Mouse (Mus musculus): Measurements from ENCODE around the gene Cdk5r2.
A peak's percentile ranks its signal among the peaks of the same experiment; 100 is the strongest.

Gene Cdk5r2

DNA sequence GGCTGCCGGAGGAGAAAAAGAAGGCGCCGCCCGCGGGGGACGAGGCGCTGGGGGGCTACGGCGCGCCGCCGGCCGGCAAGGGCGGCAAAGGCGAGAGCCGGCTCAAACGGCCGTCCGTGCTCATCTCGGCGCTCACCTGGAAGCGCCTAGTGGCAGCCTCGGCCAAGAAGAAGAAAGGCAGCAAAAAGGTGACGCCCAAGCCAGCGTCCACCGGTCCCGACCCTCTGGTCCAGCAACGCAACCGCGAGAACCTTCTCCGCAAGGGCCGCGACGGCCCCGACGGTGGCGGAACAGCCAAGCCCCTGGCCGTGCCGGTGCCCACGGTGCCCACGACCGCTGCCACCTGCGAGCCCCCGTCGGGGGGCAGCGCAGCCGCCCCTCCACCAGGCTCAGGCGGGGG lies 422 bp downstream of the Cdk5r2 start:
- no peak for DNase-seq

DNA sequence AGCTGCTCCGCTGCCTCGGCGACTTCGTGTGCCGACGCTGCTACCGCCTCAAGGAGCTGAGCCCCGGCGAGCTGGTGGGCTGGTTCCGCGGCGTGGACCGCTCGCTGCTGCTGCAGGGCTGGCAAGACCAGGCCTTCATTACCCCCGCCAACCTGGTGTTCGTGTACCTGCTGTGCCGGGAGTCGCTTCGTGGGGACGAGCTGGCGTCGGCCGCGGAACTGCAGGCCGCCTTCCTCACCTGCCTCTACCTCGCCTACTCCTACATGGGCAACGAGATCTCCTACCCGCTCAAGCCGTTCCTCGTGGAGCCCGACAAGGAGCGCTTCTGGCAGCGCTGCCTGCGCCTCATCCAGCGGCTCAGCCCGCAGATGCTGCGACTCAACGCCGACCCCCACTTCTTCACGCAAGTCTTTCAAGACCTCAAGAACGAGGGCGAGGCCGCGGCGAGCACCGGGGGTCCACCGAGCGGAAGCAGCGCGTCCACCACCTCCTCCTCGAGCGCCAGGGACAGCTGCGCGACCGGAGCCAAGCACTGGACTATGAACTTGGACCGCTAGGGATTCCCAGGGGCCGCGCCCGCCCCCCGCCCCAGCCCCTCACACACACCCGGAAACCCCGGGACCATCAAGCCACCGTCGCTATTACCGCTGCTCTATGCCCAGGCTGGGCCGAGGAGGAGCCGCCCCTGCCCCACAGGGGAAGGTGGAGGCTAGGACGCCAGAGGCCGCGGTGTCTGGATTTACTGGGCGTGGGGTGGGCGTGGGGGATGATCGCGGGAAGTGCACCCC lies 1.1 kb downstream of the Cdk5r2 start:
- DNase-seq = no peak

DNA sequence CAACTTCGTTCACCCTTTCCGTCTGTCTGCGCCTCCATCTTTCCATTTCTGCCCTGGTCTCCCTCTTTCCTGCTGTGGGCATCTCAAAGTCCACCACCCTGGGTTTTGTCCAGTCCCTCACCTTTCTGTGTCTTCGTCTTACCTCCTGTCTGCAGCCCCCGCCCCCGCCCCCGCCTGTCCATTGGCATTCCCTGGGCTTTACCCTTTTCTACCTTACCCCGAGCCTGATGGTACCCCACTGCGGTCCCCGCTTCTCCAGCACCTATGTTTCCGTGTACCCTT lies 1.6 kb downstream of the Cdk5r2 start:
- DNase-seq = no peak

- DNase-seq = no peak
Observed at GRCm38 (mm10) chr1:74856791-74857190, 2.1 kb downstream of the Cdk5r2 start.

DNA sequence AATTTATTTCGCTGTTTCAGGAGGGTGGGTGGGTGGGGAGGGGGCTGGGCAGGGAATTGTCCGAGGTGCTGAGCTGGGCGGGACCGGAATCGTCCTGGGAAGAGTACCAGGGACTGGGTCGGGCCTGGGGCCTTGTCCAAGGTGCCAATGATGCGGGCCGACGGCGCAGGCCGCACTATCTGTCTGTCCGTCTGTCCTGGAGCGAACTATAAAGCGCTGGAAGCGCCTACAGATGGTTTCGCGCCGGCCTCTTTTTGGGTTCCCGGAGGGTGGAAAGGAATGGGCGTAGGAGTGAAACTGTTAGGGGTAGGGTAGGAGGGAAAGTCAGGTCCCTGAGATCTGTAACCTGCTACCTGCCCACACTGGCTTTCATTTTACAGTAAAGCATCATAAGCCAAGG lies 2.5 kb downstream of the Cdk5r2 start:
- no peak for DNase-seq

DNA sequence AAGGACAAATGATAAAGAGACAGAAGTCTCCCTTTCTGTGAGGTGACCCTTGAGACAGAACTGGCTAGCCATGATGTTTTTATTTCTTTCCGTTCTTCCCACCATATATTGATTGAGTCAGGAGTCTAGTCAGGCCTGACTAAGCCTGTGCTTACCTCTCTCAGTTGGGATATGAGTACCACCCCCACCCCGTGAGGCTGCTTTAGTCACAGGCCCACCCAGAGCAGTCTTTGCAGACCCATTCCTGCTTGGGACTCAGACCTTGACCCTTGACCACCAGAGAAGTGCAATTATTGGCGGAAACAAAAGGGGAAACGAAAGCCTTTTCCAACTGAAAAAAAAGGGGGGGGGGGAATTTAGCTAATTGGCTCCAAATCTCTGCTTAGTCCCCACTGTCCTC lies 2.9 kb downstream of the Cdk5r2 start:
- DNase-seq = no peak

- peak; percentile 27 to 42 for DNase-seq
Observed at GRCm38 (mm10) chr1:74858171-74858719, 3.5 kb downstream of the Cdk5r2 start.

GRCm38 (mm10) chr1:74858805-74859204 lies 4.1 kb downstream of the Cdk5r2 start:
- no peak for DNase-seq

- DNase-seq = no peak
Observed at GRCm38 (mm10) chr1:74859223-74859984, 4.7 kb downstream of the Cdk5r2 start.

DNA sequence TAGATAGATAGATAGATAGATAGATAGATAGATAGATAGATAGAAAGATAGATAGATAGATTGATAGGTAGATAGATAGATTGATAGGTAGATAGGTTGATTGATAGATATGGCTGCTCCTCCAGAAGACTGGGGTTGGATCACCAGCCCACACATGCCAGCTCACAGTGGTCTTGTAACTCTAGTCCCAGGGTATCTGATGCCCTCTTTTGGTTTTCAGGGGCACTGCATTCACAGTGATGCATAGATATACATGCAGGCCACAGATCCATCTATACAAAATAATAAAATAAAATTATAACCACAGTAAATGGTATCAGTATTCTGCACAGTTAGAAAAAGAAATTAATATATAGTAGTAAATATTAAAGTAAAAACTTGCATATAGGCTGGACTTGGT lies 7.0 kb downstream of the Cdk5r2 start:
- no peak for DNase-seq

DNA sequence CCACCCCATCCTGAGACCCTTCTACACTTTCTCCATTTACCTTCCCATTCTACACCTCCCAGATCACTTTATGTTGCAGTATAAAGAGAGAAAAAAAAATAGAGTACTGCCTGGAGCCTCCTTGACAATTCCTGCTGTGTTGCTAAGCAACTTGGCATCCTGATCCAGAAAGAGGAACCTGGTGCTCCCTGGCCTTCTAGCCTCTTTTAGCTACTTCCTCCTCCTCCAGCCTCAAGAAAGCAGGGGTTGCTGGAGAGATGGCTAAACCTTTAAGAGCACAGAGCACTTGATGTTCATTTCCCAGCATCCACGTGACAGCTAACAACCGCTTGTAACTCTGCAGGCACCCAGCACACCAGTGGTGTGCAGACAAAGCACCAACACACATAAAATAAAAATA lies 17.5 kb downstream of the Cdk5r2 start:
- no peak for DNase-seq

DNA sequence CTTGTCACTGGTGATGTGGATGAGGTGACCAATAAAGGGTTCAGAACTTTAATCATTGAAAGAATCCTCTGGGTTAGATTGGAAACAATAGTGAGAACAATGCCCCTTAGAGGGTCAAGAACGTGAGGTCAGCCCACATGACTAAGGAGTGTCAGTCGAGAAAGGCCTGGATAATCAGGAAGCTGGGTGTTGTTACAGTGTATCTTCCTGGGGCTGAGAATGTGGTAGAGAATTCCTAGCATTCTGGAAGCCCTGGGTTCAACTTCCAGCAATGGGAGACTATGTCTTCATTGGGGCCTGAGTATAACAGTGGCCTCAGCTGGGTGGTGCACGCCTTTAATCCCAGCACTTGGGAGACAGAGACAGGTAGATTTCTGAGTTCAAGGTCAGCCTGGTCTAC lies 22.5 kb downstream of the Cdk5r2 start:
- no peak for DNase-seq

GRCm38 (mm10) chr1:74880785-74881360 lies 26.1 kb downstream of the Cdk5r2 start:
- peak; percentile 54 to 61 for DNase-seq

DNA sequence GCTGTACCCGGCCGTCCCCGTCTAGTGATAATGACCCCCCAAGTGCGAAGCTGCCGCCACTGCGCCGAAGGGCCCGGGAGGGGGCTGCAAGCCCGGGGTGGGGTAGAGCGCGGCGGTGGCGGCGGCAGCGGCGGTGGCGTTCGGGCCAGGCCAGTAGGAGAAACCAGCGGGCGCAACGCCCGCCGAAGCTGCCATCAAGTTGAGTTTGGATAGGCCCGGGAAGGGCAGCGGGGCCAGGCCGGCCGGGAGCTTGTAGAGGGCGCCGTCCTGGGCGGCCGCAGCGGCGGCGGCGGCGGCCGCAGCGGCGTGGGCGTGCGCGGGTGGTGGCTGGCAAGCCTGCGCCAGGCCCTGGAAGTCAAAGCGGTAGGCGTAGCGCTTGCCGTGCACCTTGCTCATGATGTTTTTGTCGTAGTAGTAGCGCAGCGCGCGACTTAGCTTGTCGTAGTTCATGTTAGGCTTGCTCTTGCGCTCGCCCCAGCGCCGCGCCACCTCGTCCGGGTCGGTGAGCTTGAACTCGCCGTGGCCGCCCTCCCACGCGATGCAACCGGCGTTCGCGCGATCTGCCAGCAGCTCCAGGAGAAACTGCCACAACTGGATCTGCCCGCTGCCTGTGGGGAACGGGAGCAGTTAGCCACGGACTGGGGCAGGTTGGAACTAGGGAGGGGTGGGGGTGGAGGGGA lies 27.5 kb downstream of the Cdk5r2 start:
- no peak for DNase-seq

GRCm38 (mm10) chr1:74882828-74883227 lies 28.1 kb downstream of the Cdk5r2 start:
- DNase-seq = no peak

- no peak for DNase-seq
Observed at GRCm38 (mm10) chr1:74883441-74883840, 28.7 kb downstream of the Cdk5r2 start.

DNA sequence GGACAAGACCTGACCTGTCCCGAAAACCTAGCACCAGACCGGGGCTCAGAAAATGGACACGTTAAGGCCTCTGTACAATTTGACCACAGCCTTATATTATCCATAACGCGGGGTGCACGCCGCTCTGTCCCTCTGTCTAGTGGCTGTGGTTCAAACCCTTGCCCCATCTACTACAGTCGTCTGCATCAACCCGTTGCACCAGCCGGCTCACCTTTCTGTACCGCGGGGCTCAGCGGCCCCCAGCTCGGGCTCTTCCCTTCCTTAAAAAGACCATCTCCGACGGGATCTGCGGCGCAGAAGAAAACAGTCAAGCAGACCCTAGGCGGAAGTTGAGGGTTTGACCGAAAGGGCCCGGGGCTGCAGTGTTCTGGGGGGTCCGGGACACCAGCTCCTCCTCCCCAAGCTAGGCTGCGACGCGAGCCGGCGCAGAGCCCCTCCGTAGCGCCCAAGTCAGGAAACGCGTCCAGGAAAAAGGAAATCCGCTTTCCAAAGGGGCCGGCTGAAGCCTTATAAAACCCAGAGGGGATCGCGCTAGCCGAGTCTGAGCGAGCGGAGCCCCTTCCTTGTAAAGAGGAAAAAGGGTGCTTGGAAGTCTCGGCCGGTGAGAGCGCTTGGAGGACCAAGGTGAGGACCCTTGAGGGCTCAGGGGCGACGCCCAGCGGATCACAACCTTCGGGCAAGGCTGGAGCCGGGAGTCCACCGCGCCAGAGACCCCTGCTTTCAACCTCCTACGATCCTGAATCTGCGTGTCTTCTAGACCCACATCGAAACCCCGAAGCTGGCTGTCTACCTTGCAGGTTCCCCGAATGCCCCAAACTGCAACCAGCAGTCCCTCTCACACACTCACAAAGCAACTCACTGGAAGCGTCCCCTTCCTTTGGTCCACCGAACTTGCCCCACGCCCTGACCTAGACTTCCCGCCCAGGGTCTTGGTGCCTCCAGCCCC lies 29.7 kb downstream of the Cdk5r2 start:
- DNase-seq = no peak

GRCm38 (mm10) chr1:74885369-74886042 lies 30.8 kb downstream of the Cdk5r2 start, which contains the start of gene Fev:
Gene Fev, minus strand, starts transcription at chr1:74885419.
- DNase-seq = no peak

DNA sequence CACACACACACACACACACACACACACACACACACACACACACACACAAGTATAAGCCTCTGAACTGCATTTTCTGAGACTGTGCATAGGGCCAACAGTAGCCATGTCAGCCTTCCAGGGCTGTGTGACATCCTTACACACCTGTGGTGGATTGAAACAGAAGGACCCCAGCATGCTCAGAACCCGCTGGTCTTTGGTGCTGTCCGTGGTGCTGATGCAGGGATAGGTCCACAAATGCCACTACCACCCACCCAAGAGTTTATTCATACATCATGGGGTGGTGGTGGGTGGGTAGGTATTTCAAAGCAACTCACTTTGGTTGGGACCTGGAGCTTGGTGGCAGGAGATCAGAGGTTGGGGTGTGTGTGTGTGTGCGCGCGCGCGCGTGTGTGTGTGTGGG lies 36.8 kb downstream of the Cdk5r2 start:
- no peak for DNase-seq

DNA sequence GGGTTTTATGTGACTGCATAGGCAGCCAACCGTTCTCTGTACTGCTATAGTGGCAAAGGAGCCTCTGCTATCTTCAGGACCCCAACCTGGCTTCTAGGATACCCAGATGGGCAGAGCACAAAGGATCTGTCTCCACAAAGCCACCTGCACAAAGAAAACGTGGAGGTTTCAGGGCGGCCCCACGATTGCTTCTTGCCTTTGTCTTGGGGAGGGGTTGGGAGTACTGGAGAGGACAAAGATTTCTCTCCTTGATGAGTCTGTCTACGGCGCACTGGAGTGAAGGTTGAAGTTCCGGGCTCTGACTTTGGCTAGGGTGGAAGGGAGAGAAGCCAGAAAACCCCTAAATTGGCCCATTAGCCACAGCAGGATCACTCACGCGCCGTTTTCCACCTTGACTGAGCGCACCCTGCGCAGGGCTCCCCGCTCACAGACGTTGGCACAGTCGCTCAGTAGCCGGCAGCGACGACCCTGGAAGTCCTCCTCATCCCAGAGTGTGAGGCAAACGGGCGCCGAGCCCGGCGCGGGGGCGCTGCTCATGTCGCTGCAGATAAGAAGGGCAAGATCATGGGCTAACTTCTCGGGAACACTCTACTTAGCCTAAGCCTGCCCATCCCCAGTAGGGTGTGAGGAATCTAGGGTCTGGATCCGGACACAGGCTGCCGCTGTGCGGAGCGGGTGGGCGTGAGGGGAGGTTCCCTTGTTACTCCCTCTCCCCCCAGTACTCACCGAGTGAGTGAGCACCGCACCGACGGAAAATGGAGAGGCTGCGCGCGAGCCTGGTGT lies 37.8 kb downstream of the Cdk5r2 start:
- DNase-seq = no peak
